Mouse (Mus musculus) cerebellum, adult 2 months (tissue): ENCODE data around the gene Rpl28.

Source experiments
- CTCF ChIP-seq: fragments of 200-500 bp; IDR thresholded peaks from 2 replicates; pipeline ENCODE4 v1.5.1; 2011; ENCODE audit warnings: low read depth, mild to moderate bottlenecking, control low read depth, low read length, moderate library complexity, borderline replicate concordance; ENCODE audit not compliant: insufficient read depth
- POLR2A ChIP-seq: fragments of 200-500 bp; IDR thresholded peaks from 2 replicates; pipeline ENCODE4 v1.6.1; 2011; ENCODE audit warnings: low read length, control low read depth, borderline replicate concordance; ENCODE audit not compliant: insufficient read depth

GRCm38 (mm10) chr7:4836351-4836792 lies 43.7 kb downstream of the Rpl28 start:
- TF ChIP-seq CTCF, result peak; percentile 62
- TF ChIP-seq POLR2A, result no peak
